Mouse (Mus musculus) stomach, embryonic 14.5 days (tissue): ENCODE results near the gene Ndufa4l2. TPM values are rescaled to one million over a fixed set of nuclear protein-coding genes. Genes with fewer than 3 reads are reported as not detected.

ENCODE experiments used
- ATAC-seq: fragments of 200-750 bp; cut with Nextera tagmentation; 2 replicates; pipeline ENCODE4 v1.8.0; 2017; ENCODE audit warnings: low read depth, moderate TSS enrichment; ENCODE audit not compliant: insufficient number of reproducible peaks, insufficient read depth, low FRiP score
- H3K27ac ChIP-seq: fragments of 300-500 bp; sonication (generic); 2 replicates; pipeline ENCODE4 v1.5.1; 2014; ENCODE audit warnings: mild to moderate bottlenecking, low read length, moderate library complexity, mixed read lengths
- H3K27me3 ChIP-seq: fragments of 300-500 bp; sonication (generic); 2 replicates; pipeline ENCODE4 v1.6.1; 2014; ENCODE audit warnings: low read length, control low read depth, mixed read lengths; ENCODE audit not compliant: control insufficient read depth, insufficient read depth
- H3K36me3 ChIP-seq: fragments of 300-500 bp; sonication (generic); 2 replicates; pipeline ENCODE4 v1.6.1; 2014; ENCODE audit warnings: mild to moderate bottlenecking, control low read depth, low read length, moderate library complexity, mixed read lengths; ENCODE audit not compliant: control insufficient read depth, insufficient read depth
- H3K4me1 ChIP-seq: fragments of 300-500 bp; sonication (generic); 2 replicates; pipeline ENCODE4 v1.6.1; 2014; ENCODE audit warnings: low read length, control low read depth, mixed read lengths; ENCODE audit not compliant: control insufficient read depth, insufficient read depth
- H3K4me2 ChIP-seq: fragments of 300-500 bp; sonication (generic); replicated peaks from 2 replicates; pipeline ENCODE4 v1.6.1; 2014; ENCODE audit warnings: low read depth, low read length, control low read depth
- H3K4me3 ChIP-seq: fragments of 300-500 bp; sonication (generic); 2 replicates; pipeline ENCODE4 v1.5.1; 2014; ENCODE audit warnings: low read depth, low read length, control low read depth
- H3K9ac ChIP-seq: fragments of 300-500 bp; sonication (generic); replicated peaks from 2 replicates; pipeline ENCODE4 v1.6.1; 2014; ENCODE audit warnings: low read depth, mild to moderate bottlenecking, control low read depth, low read length, moderate library complexity, mixed read lengths
- H3K9me3 ChIP-seq: fragments of 300-500 bp; sonication (generic); 2 replicates; pipeline ENCODE4 v1.6.1; 2016; ENCODE audit warnings: low read depth, low read length, control low read depth; ENCODE audit not compliant: control insufficient read depth
- WGBS: fragments of 180-500 bp; shearing (Covaris S2); extraction: QIAGEN DNeasy Blood & Tissue Kit; methylation state at CpG from one replicate; pipeline ENCODE4 v1.1.7; 2014; 5-methylcytosine and 5-hydroxymethylcytosine counted together
- polyA plus RNA-seq: library from polyadenylated mRNA; unstranded; fragments of >200 nt; fragmentation: Nextera tagmentation; extraction: Ambion mirVana; gene quantifications from 2 replicates; pipeline ENCODE4 v1.2.1, GENCODE M21; 2014

Ndufa4l2 gene
- polyA plus RNA-seq, 1 experiment from 2014 or later, result 81.3 TPM

- 78% methylated on average over 18 of the region's 18 CpGs for WGBS
- peaks cover 95% of the 10 kb centered on the region for H3K36me3 ChIP-seq
- no peak overlapping the region for H3K4me2 ChIP-seq
- no peaks in the 10 kb centered on the region for H3K27me3 ChIP-seq
- no peak overlapping the region for H3K9ac ChIP-seq
- H3K4me1 ChIP-seq, result no peaks in the 10 kb centered on the region
- no peak for ATAC-seq
- H3K4me3 ChIP-seq, result no peak overlapping the region
- no peaks in the 10 kb centered on the region for H3K9me3 ChIP-seq
- H3K27ac ChIP-seq, result no peak overlapping the region
Observed at GRCm38 (mm10) chr10:127555703-127556102, 40.9 kb downstream of the Ndufa4l2 start.

- Histone ChIP-seq H3K9ac (no peak overlapping the region), H3K27ac (no peak overlapping the region)
- WGBS, result 86% methylated on average over 13 of the region's 13 CpGs
Observed at GRCm38 (mm10) chr10:127557397-127557796, 42.6 kb downstream of the Ndufa4l2 start.

GRCm38 (mm10) chr10:127561145-127561544, 46.4 kb downstream of the Ndufa4l2 start:
- no peaks in the 10 kb centered on the region for H3K27me3 ChIP-seq
- H3K27ac ChIP-seq, result no peak overlapping the region
- peaks cover 81% of the 10 kb centered on the region for H3K36me3 ChIP-seq
- no peaks in the 10 kb centered on the region for H3K4me1 ChIP-seq
- ATAC-seq, result no peak
- H3K4me3 ChIP-seq, result no peak overlapping the region
- no peak overlapping the region for H3K4me2 ChIP-seq
- H3K9ac ChIP-seq, result no peak overlapping the region
- H3K9me3 ChIP-seq, result no peaks in the 10 kb centered on the region

More at GRCm38 (mm10) chr10:127557397-127557796, 42.6 kb downstream of the Ndufa4l2 start:
- Histone ChIP-seq H3K4me1 (no peaks in the 10 kb centered on the region), H3K27me3 (no peaks in the 10 kb centered on the region), H3K4me2 (no peak overlapping the region), H3K36me3 (peaks cover 88% of the 10 kb centered on the region), H3K4me3 (no peak overlapping the region), H3K9me3 (no peaks in the 10 kb centered on the region)
- ATAC-seq, result no peak

- no peak overlapping the region for H3K9ac ChIP-seq
- no peaks in the 10 kb centered on the region for H3K27me3 ChIP-seq
- H3K4me2 ChIP-seq, result no peak overlapping the region
- H3K9me3 ChIP-seq, result no peaks in the 10 kb centered on the region
- 0 out of 2 replicates have a peak overlapping the region, but pooled peaks have one; percentile 21 for H3K27ac ChIP-seq
- no peaks in the 10 kb centered on the region for H3K4me1 ChIP-seq
- 0 out of 2 replicates have a peak, but pooled peaks have one; percentile 18 for ATAC-seq
- H3K36me3 ChIP-seq, result peaks cover 76% of the 10 kb centered on the region
- WGBS, result 69% methylated on average over 8 of the region's 8 CpGs
- H3K4me3 ChIP-seq, result no peak overlapping the region
Observed at GRCm38 (mm10) chr10:127563840-127564239, 49.1 kb downstream of the Ndufa4l2 start.

GRCm38 (mm10) chr10:127564301-127564700, 49.5 kb downstream of the Ndufa4l2 start:
- no peak overlapping the region for H3K4me2 ChIP-seq
- H3K27me3 ChIP-seq, result no peaks in the 10 kb centered on the region
- no peaks in the 10 kb centered on the region for H3K9me3 ChIP-seq
- no peak overlapping the region for H3K9ac ChIP-seq
- H3K4me3 ChIP-seq, result no peak overlapping the region
- ATAC-seq, result peak; percentile 79; the same call in 1 of the 2 replicates
- H3K36me3 ChIP-seq, result peaks cover 76% of the 10 kb centered on the region
- H3K27ac ChIP-seq, result no peak overlapping the region
- no peaks in the 10 kb centered on the region for H3K4me1 ChIP-seq
- 52% methylated on average over 13 of the region's 13 CpGs for WGBS

Other genes starting within 250 kb of the Ndufa4l2 start
- 161 and 177 TPM in 2 replicates for gene Dctn2, start 248.6 kb upstream of the Ndufa4l2 start, polyA plus RNA-seq
- gene Mbd6, start 225.9 kb upstream of the Ndufa4l2 start, polyA plus RNA-seq, result 22.2 and 23.2 TPM in 2 replicates
- 96.9 and 107 TPM in 2 replicates for gene Mars, start 203.2 kb upstream of the Ndufa4l2 start, polyA plus RNA-seq
- gene Arhgap9, start 193.0 kb upstream of the Ndufa4l2 start, polyA plus RNA-seq, result 3.2 and 3.9 TPM in 2 replicates
- 15.5 and 17.6 TPM in 2 replicates for gene Gli1, start 173.0 kb upstream of the Ndufa4l2 start, polyA plus RNA-seq
- not detected in 2 replicates for gene Inhbe, start 160.6 kb upstream of the Ndufa4l2 start, polyA plus RNA-seq
- 0.35 TPM in 1 of 2 replicates, not detected in the other for gene Inhbc, start 144.5 kb upstream of the Ndufa4l2 start, polyA plus RNA-seq
- gene R3hdm2, start 134.6 kb upstream of the Ndufa4l2 start, polyA plus RNA-seq, result 34.9 and 37.3 TPM in 2 replicates
- 0.32 and 0.48 TPM in 2 replicates for gene Stac3, start 13.3 kb upstream of the Ndufa4l2 start, polyA plus RNA-seq
- gene Shmt2, start 7.5 kb downstream of the Ndufa4l2 start, polyA plus RNA-seq, result 107 and 121 TPM in 2 replicates
- 3.8 and 4.8 TPM in 2 replicates for gene Nxph4, start 19.6 kb downstream of the Ndufa4l2 start, polyA plus RNA-seq
- 98.0 and 99.3 TPM in 2 replicates for gene Lrp1, start 106.2 kb downstream of the Ndufa4l2 start, polyA plus RNA-seq
- gene Stat6, start 128.0 kb downstream of the Ndufa4l2 start, polyA plus RNA-seq, result 24.7 and 26.5 TPM in 2 replicates
- 10.2 and 11.3 TPM in 2 replicates for gene Nemp1, start 151.9 kb downstream of the Ndufa4l2 start, polyA plus RNA-seq
- 9.2 and 11.1 TPM in 2 replicates for gene Nab2, start 153.6 kb downstream of the Ndufa4l2 start, polyA plus RNA-seq
- gene Myo1a, start 190.2 kb downstream of the Ndufa4l2 start, polyA plus RNA-seq, result 8.8 and 9.1 TPM in 2 replicates
- 1.6 and 2.0 TPM in 2 replicates for gene Tac2, start 209.5 kb downstream of the Ndufa4l2 start, polyA plus RNA-seq
- gene Zbtb39, start 224.6 kb downstream of the Ndufa4l2 start, polyA plus RNA-seq, result 4.6 and 4.9 TPM in 2 replicates
- 0.67 and 0.87 TPM in 2 replicates for gene Gpr182, start 236.8 kb downstream of the Ndufa4l2 start, polyA plus RNA-seq
- not detected in 2 replicates for gene Rdh1, start 244.8 kb downstream of the Ndufa4l2 start, polyA plus RNA-seq
- not detected in 2 replicates for gene Rdh16f1, start 244.8 kb downstream of the Ndufa4l2 start, polyA plus RNA-seq